Mouse (Mus musculus) embryonic facial prominence, embryonic 11.5 days (tissue): ENCODE measurements at regions not wholly inside any gene's neighbourhood (a gene's known extent, or its start where the extent isn't known, plus 50 kb on each side); places are given as distances from the start of the nearest gene placed in this dataset.

Experiments
- ATAC-seq: fragments of 200-750 bp; cut with Nextera tagmentation; replicated peaks from 2 replicates; pipeline ENCODE4 v1.8.0; 2017; ENCODE audit warnings: low read depth; ENCODE audit not compliant: insufficient number of reproducible peaks, low FRiP score, low TSS enrichment
- DNase-seq: peaks from one replicate; pipeline ENCODE4 v3.0.0-alpha.2; 2015; ENCODE audit warnings: low spot score
- H3K27ac ChIP-seq: fragments of 300-500 bp; sonication (generic); replicated peaks from 2 replicates; pipeline ENCODE4 v1.5.1; 2014; ENCODE audit warnings: mild to moderate bottlenecking, low read depth, low read length, control low read depth
- H3K27me3 ChIP-seq: fragments of 300-500 bp; sonication (generic); 2 replicates; pipeline ENCODE4 v1.6.1; 2014; ENCODE audit warnings: mild to moderate bottlenecking, low read length, moderate library complexity, mixed read lengths; ENCODE audit not compliant: control insufficient read depth, insufficient read depth
- H3K36me3 ChIP-seq: fragments of 300-500 bp; sonication (generic); replicated peaks from 2 replicates; pipeline ENCODE4 v1.6.1; 2014; ENCODE audit warnings: low read depth, mild to moderate bottlenecking, low read length, moderate library complexity, mixed read lengths; ENCODE audit not compliant: control insufficient read depth, insufficient read depth
- H3K4me1 ChIP-seq: fragments of 300-500 bp; sonication (generic); 2 replicates; pipeline ENCODE4 v1.6.1; 2014; ENCODE audit warnings: low read length, mixed read lengths; ENCODE audit not compliant: control insufficient read depth, insufficient read depth
- H3K4me2 ChIP-seq: fragments of 300-500 bp; sonication (generic); 2 replicates; pipeline ENCODE4 v1.6.1; 2014; ENCODE audit warnings: low read depth, mild to moderate bottlenecking, control low read depth, low read length, moderate library complexity
- H3K4me3 ChIP-seq: fragments of 300-500 bp; sonication (generic); 2 replicates; pipeline ENCODE4 v1.5.1; 2014; ENCODE audit warnings: low read depth, low read length, control low read depth
- H3K9ac ChIP-seq: fragments of 300-500 bp; sonication (generic); replicated peaks from 2 replicates; pipeline ENCODE4 v1.6.1; 2014; ENCODE audit warnings: mild to moderate bottlenecking, control low read depth, low read length
- H3K9me3 ChIP-seq: fragments of 300-500 bp; sonication (generic); replicated peaks from 2 replicates; pipeline ENCODE4 v1.6.1; 2016; ENCODE audit warnings: mild to moderate bottlenecking, low read length, inconsistent platforms, mixed read lengths; ENCODE audit not compliant: control insufficient read depth
- WGBS: fragments of 180-500 bp; shearing (Covaris S2); extraction: QIAGEN DNeasy Blood & Tissue Kit; methylation state at CpG from one replicate; pipeline ENCODE4 v1.1.7; 2014; 5-methylcytosine and 5-hydroxymethylcytosine counted together

DNA sequence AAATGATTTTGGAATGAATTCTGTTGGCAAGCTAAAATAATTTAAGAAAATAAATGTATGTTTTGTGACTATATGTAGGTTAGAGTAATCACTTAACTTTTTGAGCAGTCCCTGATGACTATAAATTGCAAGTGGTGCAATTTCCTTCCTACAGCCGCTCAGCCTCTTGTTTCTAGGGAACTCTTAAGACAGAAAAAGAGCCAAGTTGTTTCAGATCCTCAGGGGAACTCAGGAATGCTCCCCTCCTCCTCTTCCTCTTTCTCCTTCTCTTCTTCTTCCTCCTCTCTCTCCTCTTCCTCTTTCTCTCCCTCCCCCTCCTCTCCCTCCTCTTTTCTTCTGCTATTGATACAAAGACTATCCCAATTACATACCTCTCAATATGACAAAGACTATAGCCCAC lies 141.4 kb upstream of the Krr1 start:
- H3K27me3 ChIP-seq = no peaks in the 10 kb centered on the region
- H3K36me3 ChIP-seq = no peaks in the 10 kb centered on the region
- DNase-seq (no peak), ATAC-seq (no peak)
- H3K27ac ChIP-seq = no peak overlapping the region
- no peak overlapping the region for H3K4me2 ChIP-seq
- H3K4me1 ChIP-seq = no peaks in the 10 kb centered on the region
- H3K9me3 ChIP-seq = no peaks in the 10 kb centered on the region
- H3K4me3 ChIP-seq = no peak overlapping the region
- 42% methylated on average over 1 of the region's 1 CpGs for WGBS
- H3K9ac ChIP-seq = no peak overlapping the region

GRCm38 (mm10) chr10:111833611-111834010 lies 138.9 kb upstream of the Krr1 start:
- WGBS = 47% methylated on average over 2 of the region's 2 CpGs
- no peaks in the 10 kb centered on the region for H3K9me3 ChIP-seq
- ATAC-seq = no peak
- no peaks in the 10 kb centered on the region for H3K27me3 ChIP-seq
- no peaks in the 10 kb centered on the region for H3K36me3 ChIP-seq
- peak; percentile 69 for DNase-seq
- no peak overlapping the region for H3K9ac ChIP-seq
- H3K4me3 ChIP-seq = no peak overlapping the region
- no peaks in the 10 kb centered on the region for H3K4me1 ChIP-seq
- no peak overlapping the region for H3K4me2 ChIP-seq
- no peak overlapping the region for H3K27ac ChIP-seq

GRCm38 (mm10) chr10:111834280-111834679 lies 138.2 kb upstream of the Krr1 start:
- no peak overlapping the region; the same call in 1 of the 2 replicates for H3K4me2 ChIP-seq
- H3K36me3 ChIP-seq = no peaks in the 10 kb centered on the region
- H3K4me1 ChIP-seq = no peaks in the 10 kb centered on the region
- H3K9ac ChIP-seq = no peak overlapping the region
- H3K9me3 ChIP-seq = no peaks in the 10 kb centered on the region
- no peak overlapping the region for H3K27ac ChIP-seq
- ATAC-seq (no peak), DNase-seq (no peak)
- H3K4me3 ChIP-seq = no peak overlapping the region
- 29% methylated on average over 5 of the region's 5 CpGs for WGBS
- H3K27me3 ChIP-seq = no peaks in the 10 kb centered on the region

- DNase-seq (peak; percentile 90), ATAC-seq (peak; percentile 77; the same call in 1 of the 2 replicates)
- Histone ChIP-seq H3K27ac (no peak overlapping the region), H3K9me3 (no peaks in the 10 kb centered on the region), H3K36me3 (no peaks in the 10 kb centered on the region), H3K4me2 (no peak overlapping the region), H3K4me3 (no peak overlapping the region), H3K4me1 (no peaks in the 10 kb centered on the region), H3K9ac (no peak overlapping the region), H3K27me3 (no peaks in the 10 kb centered on the region)
- WGBS = 18% methylated on average over 11 of the region's 11 CpGs
Measured at GRCm38 (mm10) chr10:111834925-111835823, 137.3 kb upstream of the Krr1 start.

DNA sequence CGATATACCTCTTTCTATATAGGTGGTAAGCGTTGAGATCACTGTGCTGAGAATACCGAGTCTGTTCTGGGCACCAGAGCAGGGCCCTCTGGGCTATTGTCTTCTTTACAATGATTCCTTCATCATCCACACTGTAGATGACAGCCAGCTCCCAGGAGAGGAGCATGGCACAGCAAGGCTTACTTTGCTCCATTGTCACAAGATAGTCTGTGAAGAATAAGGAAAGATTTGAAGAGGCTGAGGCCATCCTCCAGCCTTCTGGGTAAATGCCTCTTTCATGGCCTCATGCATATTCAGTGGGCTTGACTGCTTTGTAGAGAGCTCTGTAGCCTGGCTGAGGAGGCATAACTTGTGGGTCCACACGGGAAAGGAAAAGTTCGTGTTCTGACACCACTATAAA lies 136.3 kb upstream of the Krr1 start:
- no peaks in the 10 kb centered on the region for H3K36me3 ChIP-seq
- no peaks in the 10 kb centered on the region for H3K9me3 ChIP-seq
- no peaks in the 10 kb centered on the region for H3K27me3 ChIP-seq
- no peak for DNase-seq
- H3K4me3 ChIP-seq = no peak overlapping the region
- no peak overlapping the region for H3K27ac ChIP-seq
- 46% methylated on average over 5 of the region's 5 CpGs for WGBS
- H3K9ac ChIP-seq = no peak overlapping the region
- ATAC-seq = no peak
- no peaks in the 10 kb centered on the region for H3K4me1 ChIP-seq
- H3K4me2 ChIP-seq = no peak overlapping the region

DNA sequence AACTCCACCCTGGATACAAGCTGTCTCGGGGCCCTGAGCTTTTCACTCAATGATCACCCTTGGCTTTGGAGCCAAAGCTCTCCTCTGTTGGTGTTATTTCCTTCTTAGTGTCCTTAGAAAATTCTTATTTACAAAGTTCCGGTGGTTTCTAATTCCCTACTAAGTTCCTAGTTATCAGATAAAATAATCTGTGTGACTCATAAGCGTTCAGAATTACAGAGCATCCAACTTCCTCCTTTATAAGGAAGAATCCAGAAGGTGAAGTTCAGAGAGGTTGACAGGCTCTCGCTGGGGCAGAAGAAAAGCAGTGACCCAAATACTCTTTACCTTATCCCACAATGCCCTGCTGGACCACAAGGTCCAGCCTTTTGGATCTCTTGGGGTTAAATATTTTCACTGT lies 135.7 kb upstream of the Krr1 start:
- H3K9me3 ChIP-seq = no peaks in the 10 kb centered on the region
- H3K4me1 ChIP-seq = no peaks in the 10 kb centered on the region
- no peaks in the 10 kb centered on the region for H3K36me3 ChIP-seq
- H3K9ac ChIP-seq = no peak overlapping the region
- H3K4me2 ChIP-seq = no peak overlapping the region
- H3K27me3 ChIP-seq = no peaks in the 10 kb centered on the region
- no peak overlapping the region for H3K27ac ChIP-seq
- ATAC-seq (no peak), DNase-seq (no peak)
- WGBS = 84% methylated on average over 4 of the region's 4 CpGs
- H3K4me3 ChIP-seq = no peak overlapping the region

DNA sequence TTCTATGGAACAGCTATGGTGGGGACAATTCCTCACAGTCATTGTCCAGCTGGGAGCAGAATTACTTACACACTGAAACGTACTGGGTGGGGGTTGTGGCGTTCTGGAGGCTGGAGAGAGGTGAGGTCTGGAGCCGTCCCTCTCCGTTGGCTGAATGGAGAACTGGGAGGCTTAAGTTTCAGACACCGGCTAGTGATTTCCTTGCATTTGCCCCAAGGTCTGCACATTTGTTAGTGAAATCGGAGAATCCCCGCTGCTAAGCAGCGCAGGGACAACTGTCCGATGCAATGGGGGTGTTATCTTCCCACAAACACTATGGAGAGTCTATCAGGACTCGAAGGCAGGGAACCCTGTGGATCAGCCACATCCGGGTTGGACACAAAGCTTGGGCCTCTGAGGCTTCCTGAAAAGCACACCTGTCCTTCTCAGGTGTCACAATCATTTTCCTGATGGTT lies 130.1 kb upstream of the Krr1 start:
- ATAC-seq = peak; percentile 69
- Histone ChIP-seq H3K4me2 (no peak overlapping the region), H3K9ac (no peak overlapping the region), H3K27ac (no peak overlapping the region), H3K4me3 (no peak overlapping the region), H3K27me3 (no peaks in the 10 kb centered on the region), H3K9me3 (no peaks in the 10 kb centered on the region), H3K36me3 (no peaks in the 10 kb centered on the region), H3K4me1 (0 out of 2 replicates have a peak, but pooled peaks cover 2% of the 10 kb centered on the region)
- DNase-seq = peak; percentile 55
- WGBS = 13% methylated on average over 11 of the region's 11 CpGs

- Histone ChIP-seq H3K4me3 (no peak overlapping the region), H3K4me2 (no peak overlapping the region), H3K36me3 (no peaks in the 10 kb centered on the region), H3K27me3 (no peaks in the 10 kb centered on the region), H3K27ac (no peak overlapping the region), H3K9me3 (no peaks in the 10 kb centered on the region), H3K4me1 (0 out of 2 replicates have a peak, but pooled peaks cover 2% of the 10 kb centered on the region), H3K9ac (no peak overlapping the region)
- no peak for ATAC-seq
- no peak for DNase-seq
- 62% methylated on average over 7 of the region's 7 CpGs for WGBS
Measured at GRCm38 (mm10) chr10:111842896-111843295, 129.6 kb upstream of the Krr1 start.
